Mouse (Mus musculus) spleen, adult 2 months (tissue): ENCODE results near the gene Kcnk15.

Experiments used
- CTCF ChIP-seq: fragments of 200-500 bp; IDR thresholded peaks from 2 replicates; pipeline ENCODE4 v1.5.1; 2011; ENCODE audit warnings: mild to moderate bottlenecking, inconsistent platforms; ENCODE audit not compliant: insufficient read depth, insufficient read length, insufficient replicate concordance; ENCODE audit errors: extremely low read depth
- POLR2A ChIP-seq: fragments of 200-500 bp; IDR thresholded peaks from 2 replicates; pipeline ENCODE4 v1.6.1; 2011; ENCODE audit warnings: low read depth, low read length, inconsistent platforms

DNA sequence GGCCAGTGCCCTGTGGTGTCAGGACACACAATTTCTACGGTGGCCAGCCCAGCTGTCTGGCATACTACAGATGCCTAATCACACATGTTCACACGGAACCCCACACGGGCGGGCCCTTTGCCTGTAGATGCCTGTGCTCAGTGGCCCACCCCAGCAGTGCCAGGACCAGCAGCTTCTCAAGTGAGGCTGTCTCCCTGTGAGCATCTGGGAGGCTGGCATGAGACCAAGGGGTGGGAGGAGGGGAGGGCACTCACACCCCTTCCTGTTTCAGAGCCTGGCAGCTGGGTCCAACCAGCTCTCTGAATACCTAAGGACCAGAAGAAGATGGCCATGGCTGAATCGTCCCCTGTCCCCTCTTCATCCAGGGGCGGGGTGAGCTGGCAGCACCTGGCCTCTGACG, 22.0 kb downstream of the Kcnk15 start:
- no peak for TF ChIP-seq CTCF
- no peak for TF ChIP-seq POLR2A
